Mouse (Mus musculus): Measurements from ENCODE around the gene H2-Ke6. TPM values are rescaled to one million over a fixed set of nuclear protein-coding genes. Genes with fewer than 3 reads are reported as not detected.

Gene H2-Ke6
- polyA plus RNA-seq, 1 experiment from 2014 or later: 46.3 TPM

GRCm38 (mm10) chr17:34033441-34033840 is 5.6 kb upstream of the H2-Ke6 start:
- Histone ChIP-seq H3K9me3 (replicated peaks; ENCODE audit: control insufficient read depth, low read length) (no peaks in the 10 kb centered on the region), H3K4me1 (ENCODE audit: control insufficient read depth, insufficient read depth, low read length) (peaks cover 10% of the 10 kb centered on the region; the same call in 1 of the 2 replicates), H3K4me3 (ENCODE audit: low read depth, low read length) (no peak overlapping the region), H3K27me3 (ENCODE audit: control insufficient read depth, insufficient read depth, low read length) (no peaks in the 10 kb centered on the region), H3K9ac (replicated peaks; ENCODE audit: low read length) (no peak overlapping the region), H3K27ac (replicated peaks; ENCODE audit: low read depth, low read length) (no peak overlapping the region), H3K36me3 (replicated peaks; ENCODE audit: control insufficient read depth, insufficient read depth, low read depth, low read length) (peaks cover 13% of the 10 kb centered on the region), H3K4me2 (ENCODE audit: low read depth, low read length) (no peak overlapping the region)
- ATAC-seq (replicated peaks; ENCODE audit: insufficient number of reproducible peaks, low FRiP score, low TSS enrichment, low read depth): no peak
- DNase-seq (ENCODE audit: low spot score): no peak
- WGBS: 92% methylated on average over 9 of the region's 9 CpGs

GRCm38 (mm10) chr17:34032806-34033205 is 4.9 kb upstream of the H2-Ke6 start:
- WGBS: 53% methylated on average over 9 of the region's 9 CpGs
- Histone ChIP-seq H3K36me3 (replicated peaks; ENCODE audit: control insufficient read depth, insufficient read depth, low read depth, low read length) (peaks cover 13% of the 10 kb centered on the region), H3K9ac (replicated peaks; ENCODE audit: low read length) (peak overlapping the region; percentile 93), H3K9me3 (replicated peaks; ENCODE audit: control insufficient read depth, low read length) (no peaks in the 10 kb centered on the region), H3K27me3 (ENCODE audit: control insufficient read depth, insufficient read depth, low read length) (no peaks in the 10 kb centered on the region), H3K4me1 (ENCODE audit: control insufficient read depth, insufficient read depth, low read length) (peaks cover 12% of the 10 kb centered on the region; the same call in 1 of the 2 replicates), H3K27ac (replicated peaks; ENCODE audit: low read depth, low read length) (no peak overlapping the region), H3K4me3 (ENCODE audit: low read depth, low read length) (peak overlapping the region; percentile 93), H3K4me2 (ENCODE audit: low read depth, low read length) (peak overlapping the region; percentile 87)
- DNase-seq (ENCODE audit: low spot score) (no peak), ATAC-seq (replicated peaks; ENCODE audit: insufficient number of reproducible peaks, low FRiP score, low TSS enrichment, low read depth) (no peak)

GRCm38 (mm10) chr17:34032174-34032632 is 4.3 kb upstream of the H2-Ke6 start:
- DNase-seq (ENCODE audit: low spot score): peak; percentile 55
- Histone ChIP-seq H3K27me3 (ENCODE audit: control insufficient read depth, insufficient read depth, low read length) (no peaks in the 10 kb centered on the region), H3K4me2 (ENCODE audit: low read depth, low read length) (peak overlapping the region; percentile 87), H3K4me1 (ENCODE audit: control insufficient read depth, insufficient read depth, low read length) (peaks cover 13% of the 10 kb centered on the region; the same call in 1 of the 2 replicates), H3K9ac (replicated peaks; ENCODE audit: low read length) (peak overlapping the region; percentile 93), H3K9me3 (replicated peaks; ENCODE audit: control insufficient read depth, low read length) (no peaks in the 10 kb centered on the region), H3K36me3 (replicated peaks; ENCODE audit: control insufficient read depth, insufficient read depth, low read depth, low read length) (peaks cover 11% of the 10 kb centered on the region), H3K4me3 (ENCODE audit: low read depth, low read length) (peak overlapping the region; percentile 93), H3K27ac (replicated peaks; ENCODE audit: low read depth, low read length) (peak overlapping the region; percentile 91)
- under 1% methylated on average over 39 of the region's 48 CpGs for WGBS
- no peak for ATAC-seq (replicated peaks; ENCODE audit: insufficient number of reproducible peaks, low FRiP score, low TSS enrichment, low read depth)

GRCm38 (mm10) chr17:34031465-34032173 is 3.8 kb upstream of the H2-Ke6 start, which contains the start of the genes Slc39a7 and Rxrb:
Gene Slc39a7, minus strand, starts transcription at chr17:34031682.
Gene Rxrb, plus strand, starts transcription at chr17:34031812.
- H3K27ac ChIP-seq (replicated peaks; ENCODE audit: low read depth, low read length): peak within 1 kb of the TSS; percentile 91
- WGBS: under 1% methylated on average over 58 of the region's 88 CpGs
- ATAC-seq (replicated peaks; ENCODE audit: insufficient number of reproducible peaks, low FRiP score, low TSS enrichment, low read depth): peak; percentile 36

GRCm38 (mm10) chr17:34030861-34031326 is 3.0 kb upstream of the H2-Ke6 start:
- Histone ChIP-seq H3K27ac (replicated peaks; ENCODE audit: low read depth, low read length) (no peak overlapping the region), H3K36me3 (replicated peaks; ENCODE audit: control insufficient read depth, insufficient read depth, low read depth, low read length) (peaks cover 11% of the 10 kb centered on the region), H3K9me3 (replicated peaks; ENCODE audit: control insufficient read depth, low read length) (no peaks in the 10 kb centered on the region), H3K9ac (replicated peaks; ENCODE audit: low read length) (peak overlapping the region; percentile 93), H3K27me3 (ENCODE audit: control insufficient read depth, insufficient read depth, low read length) (no peaks in the 10 kb centered on the region), H3K4me3 (ENCODE audit: low read depth, low read length) (peak overlapping the region; percentile 93), H3K4me1 (ENCODE audit: control insufficient read depth, insufficient read depth, low read length) (peaks cover 18% of the 10 kb centered on the region), H3K4me2 (ENCODE audit: low read depth, low read length) (peak overlapping the region; percentile 87)
- ATAC-seq (replicated peaks; ENCODE audit: insufficient number of reproducible peaks, low FRiP score, low TSS enrichment, low read depth) (no peak), DNase-seq (ENCODE audit: low spot score) (no peak)
- WGBS: 5% methylated on average over 20 of the region's 20 CpGs

More at GRCm38 (mm10) chr17:34031465-34032173, 3.8 kb upstream of the H2-Ke6 start, which contains the start of the genes Slc39a7 and Rxrb:
- Histone ChIP-seq H3K4me1 (ENCODE audit: control insufficient read depth, insufficient read depth, low read length) (peaks cover 18% of the 10 kb centered on the region), H3K36me3 (replicated peaks; ENCODE audit: control insufficient read depth, insufficient read depth, low read depth, low read length) (peaks cover 11% of the 10 kb centered on the region), H3K4me2 (ENCODE audit: low read depth, low read length) (peak within 1 kb of the TSS; percentile 87), H3K9ac (replicated peaks; ENCODE audit: low read length) (peak within 1 kb of the TSS; percentile 93), H3K4me3 (ENCODE audit: low read depth, low read length) (peak within 1 kb of the TSS; percentile 93), H3K9me3 (replicated peaks; ENCODE audit: control insufficient read depth, low read length) (no peaks in the 10 kb centered on the region), H3K27me3 (ENCODE audit: control insufficient read depth, insufficient read depth, low read length) (no peaks in the 10 kb centered on the region)
- DNase-seq (ENCODE audit: low spot score): peak; percentile 97

- ATAC-seq (replicated peaks; ENCODE audit: insufficient number of reproducible peaks, low FRiP score, low TSS enrichment, low read depth): no peak
- Histone ChIP-seq H3K4me3 (ENCODE audit: low read depth, low read length) (peak overlapping the region; percentile 93), H3K9me3 (replicated peaks; ENCODE audit: control insufficient read depth, low read length) (no peaks in the 10 kb centered on the region), H3K4me2 (ENCODE audit: low read depth, low read length) (peak overlapping the region; percentile 87), H3K9ac (replicated peaks; ENCODE audit: low read length) (peak overlapping the region; percentile 93), H3K27ac (replicated peaks; ENCODE audit: low read depth, low read length) (no peak overlapping the region), H3K4me1 (ENCODE audit: control insufficient read depth, insufficient read depth, low read length) (peaks cover 22% of the 10 kb centered on the region), H3K36me3 (replicated peaks; ENCODE audit: control insufficient read depth, insufficient read depth, low read depth, low read length) (peaks cover 11% of the 10 kb centered on the region), H3K27me3 (ENCODE audit: control insufficient read depth, insufficient read depth, low read length) (no peaks in the 10 kb centered on the region)
- no peak for DNase-seq (ENCODE audit: low spot score)
- 82% methylated on average over 21 of the region's 21 CpGs for WGBS
Observed at GRCm38 (mm10) chr17:34029890-34030595, 2.2 kb upstream of the H2-Ke6 start.

GRCm38 (mm10) chr17:34029150-34029889 is 1.5 kb upstream of the H2-Ke6 start:
- H3K4me1 ChIP-seq (ENCODE audit: control insufficient read depth, insufficient read depth, low read length): peaks cover 22% of the 10 kb centered on the region
- H3K9me3 ChIP-seq (replicated peaks; ENCODE audit: control insufficient read depth, low read length): no peaks in the 10 kb centered on the region
- DNase-seq (ENCODE audit: low spot score): no peak
- H3K4me3 ChIP-seq (ENCODE audit: low read depth, low read length): peak overlapping the region; percentile 93; the same call in 1 of the 2 replicates
- WGBS: 86% methylated on average over 18 of the region's 18 CpGs
- no peak overlapping the region for H3K27ac ChIP-seq (replicated peaks; ENCODE audit: low read depth, low read length)
- H3K4me2 ChIP-seq (ENCODE audit: low read depth, low read length): no peak overlapping the region
- H3K27me3 ChIP-seq (ENCODE audit: control insufficient read depth, insufficient read depth, low read length): no peaks in the 10 kb centered on the region
- peaks cover 11% of the 10 kb centered on the region for H3K36me3 ChIP-seq (replicated peaks; ENCODE audit: control insufficient read depth, insufficient read depth, low read depth, low read length)
- peak overlapping the region; percentile 0; the same call in 1 of the 2 replicates for H3K9ac ChIP-seq (replicated peaks; ENCODE audit: low read length)
- ATAC-seq (replicated peaks; ENCODE audit: insufficient number of reproducible peaks, low FRiP score, low TSS enrichment, low read depth): no peak
